Mouse (Mus musculus): ENCODE measurements at regions not wholly inside any gene's neighbourhood (a gene's known extent, or its start where the extent isn't known, plus 50 kb on each side); places are given as distances from the start of the nearest gene placed in this dataset.

- TF ChIP-seq CTCF (IDR thresholded peaks at IDR 0.05; ENCODE audit: low read depth) (no peak), EP300 (optimal IDR thresholded peaks at IDR 0.05) (no peak)
These were observed 368.1 kb downstream of the Rnf144a start for GRCm38 (mm10) chr12:26046991-26047390.

Data from stomach, postnatal 0 days (tissue).